Mouse (Mus musculus) cortical plate, adult 2 months (tissue): ENCODE results near the gene Mtcp1.

Experiments used
- CTCF ChIP-seq: fragments of 200-500 bp; IDR thresholded peaks from 2 replicates; pipeline ENCODE4 v1.5.1; 2011; ENCODE audit warnings: mild to moderate bottlenecking, control low read depth, low read length; ENCODE audit not compliant: insufficient read depth; ENCODE audit errors: extremely low read depth
- POLR2A ChIP-seq: fragments of 200-500 bp; IDR thresholded peaks from 2 replicates; pipeline ENCODE4 v1.6.1; 2011; ENCODE audit warnings: mild to moderate bottlenecking, low read length, control low read depth; ENCODE audit not compliant: insufficient read depth; ENCODE audit errors: extremely low read depth

- TF ChIP-seq CTCF (no peak), POLR2A (no peak)
Measured at GRCm38 (mm10) chrX:75376815-75377214, 39.6 kb downstream of the Mtcp1 start.
